Mouse (Mus musculus) heart, adult 2 months (tissue): ENCODE measurements around the gene AI464131. TPM values are rescaled to one million over a fixed set of nuclear protein-coding genes. Genes with fewer than 3 reads are reported as not detected.

Experiments used
- DNase-seq, 2 experiments: peaks; one replicate each; pipeline ENCODE4 v3.0.0; 2021
- H3K27ac ChIP-seq: fragments of 200-600 bp; 2 replicates; pipeline ENCODE4 v1.8.1; 2022
- H3K27me3 ChIP-seq: fragments of 200-500 bp; 2 replicates; pipeline ENCODE4 v1.6.1; 2012; ENCODE audit warnings: mild to moderate bottlenecking, low read length, inconsistent platforms, mixed read lengths; ENCODE audit not compliant: control insufficient read depth, insufficient read depth
- H3K36me3 ChIP-seq: fragments of 200-500 bp; 2 replicates; pipeline ENCODE4 v1.6.1; 2012; ENCODE audit warnings: low read length, inconsistent platforms; ENCODE audit not compliant: control insufficient read depth, insufficient read depth
- H3K4me1 ChIP-seq: fragments of 200-500 bp; 2 replicates; pipeline ENCODE4 v1.6.1; 2011; ENCODE audit warnings: low read length; ENCODE audit not compliant: control insufficient read depth, insufficient read depth
- H3K4me3 ChIP-seq: fragments of 200-600 bp; 2 replicates; pipeline ENCODE4 v1.8.1; 2022
- H3K79me2 ChIP-seq: fragments of 200-500 bp; replicated peaks from 2 replicates; pipeline ENCODE4 v1.6.1; 2012; ENCODE audit warnings: mild to moderate bottlenecking, inconsistent platforms, low read length, moderate library complexity, mixed read lengths; ENCODE audit not compliant: control insufficient read depth, insufficient read depth
- H3K9ac ChIP-seq: fragments of 200-500 bp; 2 replicates; pipeline ENCODE4 v1.6.1; 2012; ENCODE audit warnings: low read depth, mild to moderate bottlenecking, control low read depth, inconsistent platforms, low read length, mixed read lengths
- CTCF ChIP-seq: fragments of 200-600 bp; IDR thresholded peaks from 2 replicates; pipeline ENCODE4 v1.8.1; 2022; ENCODE audit warnings: antibody characterized with exemption, mild to moderate bottlenecking, moderate library complexity
- EP300 ChIP-seq: fragments of 200-500 bp; IDR thresholded peaks from 2 replicates; pipeline ENCODE4 v1.6.1; 2011; ENCODE audit warnings: low read depth, low read length, control low read depth; ENCODE audit not compliant: insufficient read depth
- POLR2A ChIP-seq: fragments of 200-500 bp; IDR thresholded peaks from 2 replicates; pipeline ENCODE4 v1.6.1; 2011; ENCODE audit warnings: mild to moderate bottlenecking, low read depth, low read length, control low read depth; ENCODE audit not compliant: insufficient read depth
- whole genome bisulfite sequencing: fragments of 180-500 bp; shearing (Covaris S2); methylation state at CpG from one replicate; pipeline ENCODE4 v1.1.7; 2018; 5-methylcytosine and 5-hydroxymethylcytosine counted together
- intact Hi-C: fragments of 180-260 bp; cut with DNase I; formaldehyde crosslinking; loops from one replicate; pipeline ENCODE4 v1.15.1; 2025
- polyA plus RNA-seq: library from polyadenylated mRNA; depleted of rRNA; stranded (reverse); fragments of >200 nt; gene quantifications from 2 replicates; pipeline ENCODE4 v1.2.3, GENCODE M21; 2012
- total RNA-seq, 2 experiments: library from RNA; stranded (reverse); gene quantifications; 2 replicates each; pipeline ENCODE4 v1.2.3; 2021

Gene AI464131
- total and polyA plus RNA-seq, 3 experiments, result 7.6 to 12.0 (median 11.6) TPM

- H3K36me3 ChIP-seq, result no peaks in the 10 kb centered on the region
- no peaks in the 10 kb centered on the region for H3K79me2 ChIP-seq
- H3K27ac ChIP-seq, result no peak overlapping the region
- H3K9ac ChIP-seq, result no peak overlapping the region
- no peak overlapping the region for H3K4me3 ChIP-seq
- no peak for TF ChIP-seq POLR2A
- TF ChIP-seq CTCF, result peak; percentile 93
- peaks cover under 1% of the 10 kb centered on the region; the same call in 1 of the 2 replicates for H3K4me1 ChIP-seq
- intact Hi-C loops, result loop anchor here (1.0 kb wide), 2 partner anchors 91 to 131 kb away; no protein-coding TSS in a partner anchor
- H3K27me3 ChIP-seq, result no peaks in the 10 kb centered on the region
- WGBS, result 66% methylated on average over 5 of the region's 5 CpGs
- DNase-seq, result no peak
These were observed 19.9 kb upstream of the AI464131 start for GRCm38 (mm10) chr4:41522788-41523187.

- no peak for DNase-seq
- Histone ChIP-seq H3K36me3 (no peaks in the 10 kb centered on the region), H3K4me3 (no peak overlapping the region), H3K27ac (no peak overlapping the region), H3K27me3 (no peaks in the 10 kb centered on the region), H3K4me1 (no peaks in the 10 kb centered on the region), H3K9ac (no peak overlapping the region), H3K79me2 (no peaks in the 10 kb centered on the region)
- intact Hi-C loops, result loop anchor here (1.0 kb wide), 1 partner anchor 131 kb away; no protein-coding TSS in a partner anchor
- no peak for TF ChIP-seq POLR2A
- TF ChIP-seq EP300, result no peak
- TF ChIP-seq CTCF, result no peak
- WGBS, result 96% methylated on average over 6 of the region's 6 CpGs
These were observed 19.3 kb upstream of the AI464131 start for GRCm38 (mm10) chr4:41522136-41522535.

GRCm38 (mm10) chr4:41520641-41521040 lies 17.8 kb upstream of the AI464131 start:
- Histone ChIP-seq H3K79me2 (no peaks in the 10 kb centered on the region), H3K9ac (no peak overlapping the region), H3K4me1 (no peaks in the 10 kb centered on the region), H3K4me3 (no peak overlapping the region), H3K27me3 (no peaks in the 10 kb centered on the region), H3K27ac (no peak overlapping the region), H3K36me3 (no peaks in the 10 kb centered on the region)
- intact Hi-C loops, result no loop called here
- WGBS, result 70% methylated on average over 14 of the region's 14 CpGs
- DNase-seq, result no peak
- no peak for TF ChIP-seq POLR2A
- TF ChIP-seq CTCF, result no peak
- no peak for TF ChIP-seq EP300

- H3K27me3 ChIP-seq, result no peaks in the 10 kb centered on the region
- no peak overlapping the region for H3K4me3 ChIP-seq
- no peaks in the 10 kb centered on the region for H3K79me2 ChIP-seq
- no peaks in the 10 kb centered on the region for H3K4me1 ChIP-seq
- no peak for DNase-seq
- no peaks in the 10 kb centered on the region for H3K36me3 ChIP-seq
- H3K27ac ChIP-seq, result no peak overlapping the region
- WGBS, result 93% methylated on average over 5 of the region's 5 CpGs
- intact Hi-C loops, result no loop called here
- no peak for TF ChIP-seq EP300
- no peak for TF ChIP-seq CTCF
- no peak for TF ChIP-seq POLR2A
- no peak overlapping the region for H3K9ac ChIP-seq
These were observed 16.3 kb upstream of the AI464131 start for GRCm38 (mm10) chr4:41519195-41519594.

GRCm38 (mm10) chr4:41518349-41518748 lies 15.5 kb upstream of the AI464131 start:
- no peak for DNase-seq
- TF ChIP-seq CTCF, result no peak
- no peak for TF ChIP-seq EP300
- no peak for TF ChIP-seq POLR2A
- no peak overlapping the region for H3K27ac ChIP-seq
- H3K27me3 ChIP-seq, result no peaks in the 10 kb centered on the region
- H3K4me1 ChIP-seq, result no peaks in the 10 kb centered on the region
- H3K36me3 ChIP-seq, result no peaks in the 10 kb centered on the region
- H3K9ac ChIP-seq, result no peak overlapping the region
- intact Hi-C loops, result no loop called here
- H3K79me2 ChIP-seq, result no peaks in the 10 kb centered on the region
- no peak overlapping the region for H3K4me3 ChIP-seq
- 87% methylated on average over 7 of the region's 7 CpGs for WGBS

- no peak for DNase-seq
- Histone ChIP-seq H3K4me3 (no peak within 1 kb of the TSS), H3K4me1 (no peaks in the 10 kb centered on the region), H3K27me3 (no peaks in the 10 kb centered on the region), H3K27ac (no peak within 1 kb of the TSS), H3K36me3 (no peaks in the 10 kb centered on the region), H3K9ac (no peak within 1 kb of the TSS), H3K79me2 (no peaks in the 10 kb centered on the region)
- intact Hi-C loops, result no loop called here
- TF ChIP-seq POLR2A, result no peak
- TF ChIP-seq EP300, result no peak
- TF ChIP-seq CTCF, result no peak
- WGBS, result 83% methylated on average over 2 of the region's 2 CpGs
These were observed 14.4 kb upstream of the AI464131 start, which contains the start of gene 1110017D15Rik for GRCm38 (mm10) chr4:41517233-41517632. Gene 1110017D15Rik, minus strand, starts transcription at chr4:41517333.
